Mouse (Mus musculus): Measurements from ENCODE around the gene Mfsd2b.

Mfsd2b gene

DNA sequence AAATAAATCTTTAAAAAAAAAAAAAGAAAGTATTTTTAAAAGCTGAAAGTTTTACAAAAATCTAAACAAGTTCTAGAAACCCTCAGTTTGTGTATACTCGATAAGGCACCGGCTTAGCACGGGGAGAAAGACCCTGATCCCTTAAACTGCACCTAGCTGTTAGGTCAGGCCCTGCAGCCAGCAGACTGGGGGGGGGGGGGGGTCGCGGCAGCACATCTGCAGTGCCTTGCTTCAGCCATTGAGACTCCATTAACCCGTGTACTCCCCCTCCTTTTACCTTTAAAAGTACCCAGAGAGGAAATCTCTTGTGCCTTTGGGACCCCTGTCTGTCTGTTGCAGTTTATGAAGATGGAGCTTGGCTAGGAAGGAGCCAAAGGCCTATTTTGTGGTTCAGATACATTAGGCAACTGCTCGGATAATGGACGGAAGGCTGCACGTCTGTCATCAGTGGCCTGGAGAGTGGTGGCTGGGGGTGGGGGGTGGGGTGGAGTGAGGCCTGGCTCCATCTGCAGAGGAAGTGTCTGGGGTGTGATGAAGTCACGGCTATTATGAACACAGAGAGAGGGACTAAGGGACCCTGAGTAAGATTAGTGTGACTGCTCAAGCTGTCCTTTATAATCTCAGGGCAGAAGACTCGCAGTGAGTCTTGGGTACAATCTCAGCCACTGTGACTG is 14.8 kb downstream of the Mfsd2b start:
- ChIA-PET CTCF (interaction anchor here in 2 of 4 experiments (0.6 to 1.0 kb wide), 6 partner anchors 14 to 268 kb away, joined by 3 to 5 read pairs (median 4); partner anchors contain the start of genes Atad2b (in 1 of the 2), Mfsd2b (in 1 of the 2) and Sf3b6 (in 1 of the 2)), POLR2A (interaction anchor here in 3 of 4 experiments (0.6 to 12.5 kb wide), 19 partner anchors 9 to 90 kb away, joined by 3 to 102 read pairs (median 5); partner anchors contain the start of genes Atad2b (in 2 of the 3), Mfsd2b (in 2 of the 3) and Wdcp (in 1 of the 3))

DNA sequence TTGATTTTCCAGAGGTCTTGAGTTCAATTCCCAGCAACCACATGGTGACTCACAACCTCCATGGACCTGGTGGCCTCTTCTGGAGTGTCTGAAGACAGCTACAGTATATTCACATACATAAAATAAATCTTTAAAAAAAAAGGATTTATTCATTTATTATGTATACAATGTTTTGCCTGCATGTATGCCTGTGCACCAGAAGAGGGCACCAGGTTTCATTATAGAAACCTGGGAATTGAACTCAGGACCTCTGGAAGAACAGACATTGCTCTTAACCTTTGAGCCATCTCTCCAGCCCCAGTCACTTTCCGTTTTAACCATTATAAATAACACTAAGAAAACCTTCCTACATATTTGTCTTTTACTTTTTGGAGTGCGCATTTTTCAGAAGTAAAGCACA is 17.3 kb downstream of the Mfsd2b start:
- ChIA-PET CTCF (interaction anchor here (0.6 to 1.1 kb wide), 11 partner anchors 10 to 384 kb away, joined by 3 to 5 read pairs (median 3); partner anchors contain the start of gene Atad2b (in 2 of the 4)), POLR2A (interaction anchor here in 3 of 4 experiments (0.6 to 1.8 kb wide), 13 partner anchors 8 to 264 kb away, joined by 3 to 6 read pairs (median 3); partner anchors contain the start of genes Mfsd2b (in 2 of the 3), Atad2b (in 1 of the 3), Gm3625 (in 1 of the 3) and Itsn2 (in 1 of the 3))

DNA sequence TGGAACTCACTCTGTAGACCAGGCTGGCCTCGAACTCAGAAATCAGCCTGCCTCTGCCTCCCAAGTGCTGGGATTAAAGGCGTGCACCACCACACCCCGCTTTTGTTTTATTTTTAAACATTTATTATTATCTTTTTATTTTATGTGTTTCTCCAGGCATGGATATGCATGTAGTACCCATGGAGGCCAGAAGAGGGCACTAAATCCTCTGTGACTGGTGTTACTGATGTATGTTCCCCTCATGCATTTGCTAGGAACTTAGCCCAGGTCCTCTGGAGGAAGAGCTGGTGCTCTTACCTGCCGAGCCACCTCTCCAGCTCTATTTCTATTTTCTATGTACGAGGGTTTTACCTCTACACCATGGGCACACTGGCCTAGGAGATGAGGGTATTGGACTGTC is 18.0 kb downstream of the Mfsd2b start:
- POLR2A ChIA-PET, result interaction anchor here in 3 of 4 experiments (0.6 to 1.8 kb wide), 11 partner anchors 8 to 264 kb away, joined by 3 to 9 read pairs (median 3); partner anchors contain the start of genes Mfsd2b (in 2 of the 3), Atad2b (in 1 of the 3), Gm3625 (in 1 of the 3) and Itsn2 (in 1 of the 3)
- CTCF ChIA-PET, result interaction anchor here (0.6 to 1.5 kb wide), 13 partner anchors 9 to 383 kb away, joined by 3 to 5 read pairs (median 3); partner anchors contain the start of gene Atad2b (in 2 of the 4)

DNA sequence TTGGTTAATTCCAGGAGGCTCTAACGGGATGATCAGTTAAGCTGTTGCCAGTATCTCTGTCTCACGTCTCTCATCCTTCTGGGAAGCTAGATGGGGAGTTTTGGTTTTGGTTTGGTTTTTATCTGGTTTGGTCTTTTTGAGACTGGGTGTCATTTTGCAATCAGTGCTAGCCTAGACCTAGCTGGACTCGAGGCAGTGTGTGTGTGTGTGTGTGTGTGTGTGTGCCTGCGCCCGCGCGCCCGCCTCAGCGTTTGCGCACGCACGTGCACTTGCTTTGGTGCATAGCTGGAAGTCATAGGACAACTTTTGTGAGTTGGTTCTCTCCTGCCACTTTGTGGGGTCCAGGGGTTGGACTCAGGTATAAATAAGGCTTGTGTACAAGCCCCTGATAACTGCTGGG is 30.4 kb downstream of the Mfsd2b start:
- ChIA-PET CTCF (interaction anchor here in 3 of 4 experiments (0.5 to 1.4 kb wide), 7 partner anchors 11 to 116 kb away, joined by 3 to 4 read pairs (median 3); partner anchors contain the start of gene Sf3b6 (in 1 of the 3)), POLR2A (interaction anchor here (0.5 to 2.9 kb wide), 38 partner anchors 8 to 610 kb away, joined by 3 to 18 read pairs (median 4); partner anchors contain the start of genes Fam228b (in 3 of the 4), Pfn4 (in 3 of the 4), Sf3b6 (in 3 of the 4) and Mfsd2b (in 2 of the 4))

DNA sequence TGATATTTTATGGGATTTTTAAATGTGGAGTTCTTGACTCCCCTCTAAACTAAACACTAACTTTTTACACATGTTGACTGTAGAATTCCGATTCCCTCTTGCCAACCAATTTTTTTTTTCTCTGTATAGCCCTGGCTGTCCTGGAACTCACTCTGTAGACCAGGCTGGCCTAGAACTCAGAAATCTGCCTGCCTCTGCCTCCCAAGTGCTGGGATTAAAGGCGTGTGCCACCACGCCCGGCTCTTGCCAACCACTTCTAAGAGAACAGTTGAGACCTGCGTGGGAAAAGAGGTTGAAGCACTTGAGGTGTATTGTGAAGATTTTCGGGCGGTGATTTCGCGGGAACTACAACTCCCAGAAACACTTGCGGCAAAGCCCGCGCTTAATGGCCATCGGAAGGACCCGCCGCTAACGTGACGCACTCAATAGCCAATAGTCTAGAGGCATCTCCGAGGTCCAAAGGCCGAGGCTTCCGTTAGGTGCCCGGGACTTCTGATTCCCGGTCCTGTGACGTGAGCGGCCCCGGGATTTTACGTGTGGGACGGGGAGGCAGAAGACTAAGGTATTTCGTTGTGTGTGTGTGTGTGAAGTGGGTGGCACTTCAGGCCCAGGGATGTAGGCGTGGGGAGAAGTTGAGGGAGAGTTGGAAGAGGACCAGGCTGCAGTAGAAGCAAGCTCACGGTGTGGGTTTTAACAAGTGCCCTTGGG is 31.1 kb downstream of the Mfsd2b start, which contains the start of gene Wdcp:
Gene Wdcp (plus strand): TSS at position 414 of the 708 bp plus-strand sequence.
- CTCF ChIA-PET, result interaction anchor here in 2 of 4 experiments (0.5 to 1.4 kb wide), 6 partner anchors 12 to 55 kb away, joined by 3 to 4 read pairs (median 3); partner anchors contain the start of gene Sf3b6 (in 1 of the 2)
- POLR2A ChIA-PET, result interaction anchor here (0.5 to 2.9 kb wide), 39 partner anchors 9 to 609 kb away, joined by 3 to 18 read pairs (median 4); partner anchors contain the start of genes Fam228b (in 3 of the 4), Pfn4 (in 3 of the 4), Sf3b6 (in 3 of the 4) and Mfsd2b (in 2 of the 4)

DNA sequence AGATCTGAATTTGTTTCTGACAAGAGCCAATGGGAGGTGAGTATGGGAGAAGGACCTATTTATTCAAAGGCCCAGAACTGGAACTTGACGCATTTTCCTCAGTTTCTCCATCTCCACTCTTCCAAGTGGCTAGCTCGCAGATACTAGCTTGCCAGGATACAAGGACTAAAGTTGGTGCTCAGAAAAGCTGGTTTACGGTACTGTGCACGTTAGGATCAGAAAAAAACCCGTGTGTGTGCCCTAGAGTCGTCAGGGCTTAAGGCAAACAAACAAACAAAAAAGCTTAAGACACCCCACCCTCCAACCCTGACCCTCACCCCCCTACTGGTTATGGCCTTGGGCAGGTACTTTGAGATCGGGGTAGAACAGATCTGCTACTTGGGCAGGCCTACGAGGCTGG is 31.7 kb downstream of the Mfsd2b start:
- ChIA-PET CTCF (no interaction called here), POLR2A (interaction anchor here in 2 of 4 experiments (0.7 to 3.5 kb wide), 12 partner anchors 9 to 164 kb away, joined by 3 to 33 read pairs (median 3); partner anchors contain the start of gene Sf3b6 (in 2 of the 2))

DNA sequence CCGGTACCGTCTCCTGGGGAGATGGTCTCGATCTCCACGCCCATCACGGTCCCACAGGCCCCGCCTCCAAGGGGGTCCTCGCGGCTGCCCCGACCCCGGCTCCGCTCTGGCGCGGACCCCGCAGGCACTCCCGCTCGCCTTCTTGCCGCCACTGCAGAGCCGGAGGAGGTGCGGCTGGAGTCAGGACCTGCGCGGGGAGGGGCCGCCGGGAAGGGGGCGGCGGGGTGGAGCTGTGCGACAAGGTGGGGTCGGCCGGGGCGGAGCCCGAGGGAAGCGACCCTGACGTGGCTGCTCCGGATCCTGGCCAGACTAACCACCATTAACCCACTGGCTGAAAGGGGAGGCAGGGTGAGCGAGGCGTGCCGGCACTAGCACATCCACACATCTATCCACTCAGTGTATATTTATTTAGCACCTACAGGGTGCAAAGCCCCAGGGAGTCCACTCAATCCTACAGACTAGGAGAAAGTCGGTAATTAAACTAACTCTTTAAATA is 32.7 kb downstream of the Mfsd2b start, which contains the start of gene Fkbp1b:
Gene Fkbp1b (minus strand): TSS at position 200 of the 496 bp plus-strand sequence.
- POLR2A ChIA-PET, result interaction anchor here in 3 of 4 experiments (0.6 to 3.5 kb wide), 20 partner anchors 8 to 485 kb away, joined by 3 to 33 read pairs (median 3); partner anchors contain the start of genes Sf3b6 (in 2 of the 3), Atad2b (in 1 of the 3), Fam228b (in 1 of the 3) and Mfsd2b (in 1 of the 3)

DNA sequence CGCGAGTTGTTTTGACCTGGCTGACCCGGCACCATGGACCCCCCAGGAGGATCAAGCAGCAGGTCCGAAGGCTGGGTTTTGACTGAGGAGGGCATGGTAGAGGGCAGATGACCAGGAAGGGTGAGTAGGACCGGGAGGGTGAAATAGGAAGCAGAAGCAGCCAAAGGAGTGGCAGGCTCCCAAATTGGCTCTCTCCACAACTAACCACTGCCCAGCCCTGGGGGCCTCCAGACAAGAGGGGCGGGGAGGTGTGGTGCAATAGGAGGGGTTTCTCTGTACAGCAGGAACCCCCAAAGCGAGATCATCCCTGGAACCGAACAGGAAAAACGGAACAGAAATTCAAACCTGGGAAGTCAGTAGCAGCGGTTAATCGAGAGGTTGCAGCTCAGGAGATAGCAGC is 33.4 kb downstream of the Mfsd2b start:
- ChIA-PET CTCF (interaction anchor here in 2 of 4 experiments (0.6 to 1.0 kb wide), 2 partner anchors 23 to 300 kb away, joined by 3 read pairs; no protein-coding TSS in a partner anchor), POLR2A (interaction anchor here in 3 of 4 experiments (0.5 to 3.5 kb wide), 17 partner anchors 8 to 1228 kb away, joined by 3 to 33 read pairs (median 3); partner anchors contain the start of genes Atad2b (in 1 of the 3) and Sf3b6 (in 1 of the 3))

More for the DNA sequence above, 32.7 kb downstream of the Mfsd2b start, which contains the start of gene Fkbp1b:
- CTCF ChIA-PET, result interaction anchor here in 1 of 4 experiments (1.0 kb wide), 1 partner anchor 22 kb away, joined by 3 read pairs; no protein-coding TSS in a partner anchor

DNA sequence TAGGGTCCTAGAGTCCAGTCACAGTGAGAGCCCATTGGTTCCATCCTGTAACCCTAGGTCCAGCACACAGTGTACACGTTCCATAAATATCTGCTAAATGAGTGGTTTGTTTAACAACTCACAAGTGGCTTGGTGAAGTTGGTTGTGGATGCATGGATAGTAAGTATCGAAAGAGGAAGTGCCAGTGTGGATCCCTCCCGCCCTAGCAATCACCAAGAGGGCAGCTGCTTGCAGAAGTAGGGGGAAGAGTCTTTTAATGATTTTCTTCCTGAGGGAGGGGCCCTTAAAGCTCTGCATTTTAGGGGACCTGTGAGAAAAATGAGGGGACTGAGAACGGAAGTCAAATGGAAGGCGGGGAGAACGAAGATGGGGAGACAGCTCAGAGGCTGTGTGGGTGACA is 34.1 kb downstream of the Mfsd2b start:
- POLR2A ChIA-PET, result interaction anchor here in 3 of 4 experiments (0.6 to 3.5 kb wide), 13 partner anchors 10 to 564 kb away, joined by 3 to 33 read pairs (median 3); partner anchors contain the start of genes Atad2b (in 1 of the 3) and Sf3b6 (in 1 of the 3)
- CTCF ChIA-PET, result no interaction called here

DNA sequence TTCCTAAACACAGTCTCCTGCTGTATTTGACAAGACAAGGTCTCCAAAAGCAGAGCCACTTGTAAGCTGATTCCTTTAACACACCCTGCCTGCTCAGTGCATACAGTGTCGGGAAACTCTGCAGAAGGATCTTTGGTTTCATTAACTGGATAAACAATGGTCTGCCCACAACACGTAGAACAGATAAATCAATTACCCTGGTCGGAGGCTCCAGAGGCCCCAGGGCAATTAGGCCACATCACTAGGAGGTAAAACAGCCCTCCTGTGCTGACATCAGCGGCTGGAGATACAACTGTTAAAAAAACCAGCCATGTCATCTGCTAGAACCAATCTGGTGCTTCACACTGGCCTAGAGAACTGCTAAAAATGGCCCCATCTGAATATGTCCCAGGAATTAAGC is 37.2 kb downstream of the Mfsd2b start:
- ChIA-PET CTCF (interaction anchor here in 1 of 4 experiments (0.6 kb wide), 1 partner anchor 44 kb away, joined by 3 read pairs; no protein-coding TSS in a partner anchor), POLR2A (no interaction called here)

DNA sequence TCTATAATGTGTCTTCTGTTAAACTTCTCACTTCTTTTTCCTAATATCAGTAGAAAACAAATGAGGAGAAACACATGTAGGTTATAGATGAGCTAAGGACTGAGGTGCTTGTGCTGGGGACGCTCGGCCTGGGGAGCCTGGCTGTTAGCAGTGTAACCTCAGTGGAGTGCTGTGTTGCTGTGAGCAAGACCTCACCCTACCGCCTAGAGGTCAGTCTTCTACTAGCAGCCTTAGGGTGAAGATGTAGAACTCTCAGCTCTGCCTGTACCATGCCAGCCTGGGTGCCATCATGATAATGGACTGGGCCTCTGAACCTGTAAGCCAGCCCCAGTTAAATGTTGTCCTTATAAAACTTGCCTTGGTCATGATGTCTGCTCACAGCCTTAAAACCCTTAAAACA is 46.9 kb downstream of the Mfsd2b start:
- CTCF ChIA-PET, result interaction anchor here in 1 of 4 experiments (0.7 kb wide), 1 partner anchor 901 kb away, joined by 3 read pairs; no protein-coding TSS in a partner anchor
- POLR2A ChIA-PET, result interaction anchor here in 2 of 4 experiments (1.5 to 2.9 kb wide), 3 partner anchors 10 to 38 kb away, joined by 3 to 16 read pairs (median 15); partner anchors contain the start of gene Sf3b6 (in 2 of the 2)

DNA sequence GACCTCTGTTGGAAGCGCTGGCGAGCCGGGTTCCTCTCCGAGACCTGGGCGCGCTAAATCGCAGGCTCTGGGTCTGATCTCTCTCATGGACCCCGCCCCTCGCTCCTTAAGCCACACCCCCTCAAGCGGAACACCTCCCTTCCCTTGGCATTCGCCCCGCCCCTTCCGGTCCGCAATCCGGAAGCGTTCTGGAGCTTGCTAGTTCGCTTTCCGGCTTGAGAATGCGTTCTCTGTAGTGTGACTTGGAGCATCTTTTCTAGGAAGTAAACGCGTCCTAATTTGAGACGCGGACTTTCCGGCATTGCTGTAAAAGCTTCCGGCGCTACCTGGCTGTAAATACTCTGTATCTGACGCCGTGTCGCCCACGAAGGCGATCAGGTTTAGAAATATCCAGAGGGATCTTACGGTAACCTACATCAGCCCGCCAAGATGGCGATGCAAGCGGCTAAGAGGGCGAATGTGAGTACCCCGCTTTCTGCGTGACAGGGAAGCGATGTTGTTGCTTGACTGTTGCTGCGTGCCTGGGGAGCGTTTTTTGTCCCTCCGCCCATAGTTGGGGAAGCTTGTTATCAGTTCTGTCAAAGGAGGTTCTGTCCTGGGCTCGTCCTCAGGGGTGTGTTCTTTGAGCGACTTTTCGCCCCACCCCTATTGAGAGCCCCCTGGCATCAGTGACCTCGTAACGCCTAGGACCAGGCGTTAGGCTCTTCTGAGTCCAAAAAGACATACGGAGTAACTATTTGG is 56.6 kb downstream of the Mfsd2b start, which contains the start of gene Sf3b6:
Gene Sf3b6 (plus strand): TSS at position 184 of the 741 bp plus-strand sequence.
- CTCF ChIA-PET, result interaction anchor here in 2 of 4 experiments (0.6 to 1.1 kb wide), 8 partner anchors 26 to 1545 kb away, joined by 3 to 4 read pairs (median 3); partner anchors contain the start of genes Atad2b (in 1 of the 2) and Fam228b (in 1 of the 2)
- POLR2A ChIA-PET, result interaction anchor here in 3 of 4 experiments (0.5 to 2.9 kb wide), 76 partner anchors 8 to 931 kb away, joined by 3 to 33 read pairs (median 4); partner anchors contain the start of genes Atad2b (in 3 of the 3), Fam228b (in 3 of the 3), Pfn4 (in 3 of the 3) and Fkbp1b (in 2 of the 3)

DNA sequence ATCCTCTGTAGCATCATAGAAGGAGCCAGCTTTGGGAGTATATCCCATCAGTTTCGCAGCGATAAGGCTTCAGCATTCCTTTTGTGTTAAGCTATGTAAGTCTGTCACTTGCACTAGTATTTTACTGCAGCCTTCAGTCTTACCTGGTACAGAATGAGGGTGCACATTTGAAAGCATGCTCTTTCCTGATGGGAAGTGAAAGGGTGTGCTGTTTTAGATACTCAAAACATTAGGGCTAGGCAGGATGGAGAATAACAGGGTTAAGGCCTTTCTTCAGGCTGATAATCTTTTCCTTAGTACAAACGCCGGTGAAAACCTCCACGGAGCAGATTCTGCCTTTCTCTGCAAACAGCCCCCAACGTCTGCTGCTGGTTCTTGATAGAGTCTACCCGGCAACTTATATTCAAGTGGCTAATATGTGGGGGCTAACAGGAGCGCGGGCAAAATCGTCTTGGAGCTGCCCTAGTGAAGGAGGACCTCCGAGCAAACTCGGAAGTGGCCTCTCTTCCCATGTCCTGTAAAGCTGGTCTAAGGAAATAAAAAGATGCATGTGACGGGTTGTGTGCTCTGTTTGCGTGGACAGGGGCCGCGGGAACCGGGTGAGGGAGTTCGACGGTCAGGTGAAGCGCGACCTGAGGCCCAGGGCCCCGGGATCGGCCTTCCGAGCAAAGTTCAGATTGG is 57.3 kb downstream of the Mfsd2b start:
- ChIA-PET CTCF (interaction anchor here in 2 of 4 experiments (0.6 to 1.2 kb wide), 6 partner anchors 23 to 1544 kb away, joined by 3 to 4 read pairs (median 3); partner anchors contain the start of genes Atad2b (in 1 of the 2) and Fam228b (in 1 of the 2)), POLR2A (interaction anchor here (0.5 to 2.9 kb wide), 76 partner anchors 9 to 1058 kb away, joined by 3 to 33 read pairs (median 4); partner anchors contain the start of genes Atad2b (in 3 of the 4), Fam228b (in 3 of the 4), Pfn4 (in 3 of the 4) and Fkbp1b (in 2 of the 4))

DNA sequence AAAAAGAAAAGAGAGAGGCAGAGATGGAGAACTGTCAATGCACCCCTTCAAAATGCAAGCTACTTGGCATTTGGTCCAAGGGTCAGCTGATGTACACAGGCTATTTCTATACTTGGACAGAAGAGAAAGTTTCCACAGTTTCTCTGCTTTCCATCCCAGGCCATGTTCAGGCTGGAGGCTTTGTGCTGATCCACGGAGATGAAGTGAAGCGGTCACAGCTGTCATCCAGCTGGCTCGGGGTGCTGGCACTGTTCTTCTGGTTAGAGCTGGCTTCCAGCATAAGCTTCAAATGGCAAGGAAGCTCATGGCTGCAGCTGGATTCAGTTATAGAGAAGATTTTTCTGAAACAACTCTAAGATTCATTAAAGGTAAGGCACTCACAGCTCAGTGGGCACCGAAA is 60.5 kb downstream of the Mfsd2b start:
- CTCF ChIA-PET, result interaction anchor here in 2 of 4 experiments (0.6 to 1.1 kb wide), 2 partner anchors 20 to 91 kb away, joined by 3 read pairs; no protein-coding TSS in a partner anchor
- POLR2A ChIA-PET, result interaction anchor here in 3 of 4 experiments (0.8 to 2.6 kb wide), 4 partner anchors 15 to 48 kb away, joined by 3 to 7 read pairs (median 5); partner anchors contain the start of genes Fam228b (in 1 of the 3) and Pfn4 (in 1 of the 3)
